Mouse (Mus musculus) fat pad, adult 2 months (tissue): Measurements from ENCODE around the gene Adcy4.
"Not testable (repeated sequence)": the region's sequence is repeated elsewhere in the genome, so short reads cannot be mapped to it uniquely, and the experiment has no call there.

Experiments
- DNase-seq: peaks from one replicate; pipeline ENCODE4 v3.0.0-alpha.2; 2011; ENCODE audit warnings: low read depth, low spot score; ENCODE audit errors: extremely low read depth

Gene Adcy4

DNA sequence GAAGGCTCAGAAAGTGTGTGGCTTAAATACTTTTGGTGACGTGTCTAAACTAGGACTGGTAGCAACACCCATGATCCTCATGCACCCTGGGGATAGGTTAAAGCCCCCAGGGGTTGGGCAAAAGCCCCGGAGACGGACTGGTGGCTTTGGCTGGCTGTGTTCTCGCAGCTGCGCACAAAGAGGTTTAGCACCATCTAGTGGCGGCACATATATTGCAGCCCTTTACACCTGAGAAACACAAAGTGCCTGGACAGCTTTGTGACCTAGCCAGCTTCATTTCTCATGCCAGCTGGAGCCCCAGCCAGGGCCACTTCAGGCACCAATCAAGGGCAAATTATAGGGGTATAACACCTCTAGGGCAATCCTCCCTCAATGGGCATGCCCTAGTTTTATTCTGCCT lies 23.7 kb downstream of the Adcy4 start:
- DNase-seq = not testable (repeated sequence)

GRCm38 (mm10) chr14:55758363-55758784 lies 25.5 kb downstream of the Adcy4 start, which contains the start of gene Cideb:
Gene Cideb, minus strand, starts transcription at chr14:55758458.
- DNase-seq = no peak

- no peak for DNase-seq
Observed at GRCm38 (mm10) chr14:55757566-55757965, 26.3 kb downstream of the Adcy4 start.

GRCm38 (mm10) chr14:55747051-55747847 lies 36.6 kb downstream of the Adcy4 start:
- no peak for DNase-seq

- DNase-seq = no peak
Observed at GRCm38 (mm10) chr14:55745861-55746237, 38.0 kb downstream of the Adcy4 start.

DNA sequence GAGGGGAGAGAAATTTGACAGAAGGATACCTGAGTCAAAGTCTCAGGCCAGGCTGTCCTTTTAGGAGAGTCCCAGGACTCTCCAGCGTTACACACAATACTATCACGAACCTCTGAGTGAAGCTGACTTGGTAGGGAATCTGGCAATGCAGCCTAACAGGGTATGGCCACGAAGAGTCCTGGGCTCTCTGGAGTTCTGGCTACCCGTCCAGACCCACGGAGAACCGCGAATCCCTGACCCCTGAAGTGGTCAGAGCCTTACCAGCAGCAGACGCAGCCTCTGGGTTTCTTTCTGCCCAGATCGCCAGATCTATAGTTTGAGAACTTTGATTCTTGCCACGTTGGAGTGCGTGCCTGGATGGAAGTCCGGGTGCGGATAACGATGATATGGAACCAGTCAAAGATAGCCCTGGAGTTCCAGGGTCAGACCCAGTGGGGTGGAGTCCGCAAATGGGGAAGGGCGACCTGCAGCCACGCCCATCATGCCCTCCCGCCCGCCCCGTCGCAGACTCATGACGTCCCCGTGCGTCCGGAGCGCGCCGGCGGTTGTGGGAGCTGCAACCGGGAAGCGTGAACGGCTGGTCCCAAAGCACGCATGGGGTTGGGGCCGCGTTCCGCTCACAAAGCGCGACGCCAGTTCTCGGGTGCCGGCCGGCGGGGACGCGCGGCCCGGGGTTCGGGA lies 38.6 kb downstream of the Adcy4 start, which contains the start of the genes Dhrs1 and Nop9:
Gene Dhrs1, minus strand, starts transcription at position 511 of the 681 bp plus-strand sequence.
Gene Nop9, plus strand, starts transcription at position 514 of the 681 bp plus-strand sequence.
- no peak for DNase-seq

DNA sequence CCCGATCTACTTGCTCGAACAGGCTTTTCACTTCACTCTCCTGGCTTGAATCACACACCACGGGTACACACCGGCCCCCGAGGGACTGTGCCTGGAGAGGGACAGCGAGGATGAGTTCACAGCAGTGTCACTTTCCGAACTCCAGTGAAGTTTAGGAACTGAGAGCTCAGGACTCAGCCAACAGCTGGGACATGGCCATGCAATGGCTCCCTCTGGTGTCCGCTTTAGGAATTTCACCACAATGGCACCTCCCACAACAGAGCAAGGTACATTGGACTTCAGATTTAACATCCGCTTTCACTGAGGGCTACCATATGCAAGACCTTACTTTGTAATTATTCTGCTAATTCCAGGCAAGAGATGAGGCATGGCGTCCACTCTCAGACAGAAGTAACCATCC lies 40.2 kb downstream of the Adcy4 start:
- no peak for DNase-seq

- DNase-seq = no peak
Observed at GRCm38 (mm10) chr14:55737086-55737687, 46.7 kb downstream of the Adcy4 start.

- no peak for DNase-seq
Observed at GRCm38 (mm10) chr14:55735758-55736157, 48.1 kb downstream of the Adcy4 start.

DNA sequence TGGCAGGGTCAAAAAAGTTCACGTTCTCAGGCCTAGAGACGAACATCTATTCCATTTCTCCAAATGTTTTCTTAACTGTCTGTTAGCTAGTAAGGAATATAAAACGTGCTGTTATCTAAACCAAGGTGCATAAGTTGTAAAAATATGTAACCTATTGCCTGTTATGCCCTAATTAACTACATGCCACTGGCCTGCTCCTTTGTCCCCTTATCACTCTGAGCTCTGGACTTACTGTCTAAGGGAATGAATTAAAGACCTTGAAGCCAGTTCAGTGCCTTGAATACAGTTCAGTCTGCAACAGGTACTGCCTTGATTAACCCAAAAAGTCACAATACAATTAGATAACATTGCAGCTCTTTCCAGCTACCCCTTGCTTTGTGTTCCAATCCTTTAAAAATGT lies 48.6 kb downstream of the Adcy4 start:
- DNase-seq = no peak

GRCm38 (mm10) chr14:55734869-55735268 lies 49.0 kb downstream of the Adcy4 start:
- no peak for DNase-seq

DNA sequence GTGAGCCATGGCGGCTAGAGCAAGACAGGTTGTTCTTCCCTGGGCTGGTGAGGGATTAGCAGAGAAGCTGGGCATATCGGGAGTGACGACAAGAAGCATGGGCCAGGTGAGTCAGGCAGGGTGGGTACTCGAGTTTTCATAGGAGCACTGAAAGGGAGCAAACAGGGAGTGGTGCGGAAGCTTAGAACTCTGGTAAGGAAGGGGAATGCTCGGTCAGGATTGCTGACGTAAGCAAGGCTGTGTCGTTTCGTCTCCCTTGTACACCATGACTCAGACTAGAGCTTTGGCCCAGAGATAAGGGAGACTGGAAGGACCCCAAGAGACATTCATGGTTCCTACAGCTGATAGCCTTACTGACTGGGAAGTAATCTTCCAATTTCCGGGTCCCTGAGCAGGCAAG lies 50.0 kb downstream of the Adcy4 start:
- no peak for DNase-seq

DNA sequence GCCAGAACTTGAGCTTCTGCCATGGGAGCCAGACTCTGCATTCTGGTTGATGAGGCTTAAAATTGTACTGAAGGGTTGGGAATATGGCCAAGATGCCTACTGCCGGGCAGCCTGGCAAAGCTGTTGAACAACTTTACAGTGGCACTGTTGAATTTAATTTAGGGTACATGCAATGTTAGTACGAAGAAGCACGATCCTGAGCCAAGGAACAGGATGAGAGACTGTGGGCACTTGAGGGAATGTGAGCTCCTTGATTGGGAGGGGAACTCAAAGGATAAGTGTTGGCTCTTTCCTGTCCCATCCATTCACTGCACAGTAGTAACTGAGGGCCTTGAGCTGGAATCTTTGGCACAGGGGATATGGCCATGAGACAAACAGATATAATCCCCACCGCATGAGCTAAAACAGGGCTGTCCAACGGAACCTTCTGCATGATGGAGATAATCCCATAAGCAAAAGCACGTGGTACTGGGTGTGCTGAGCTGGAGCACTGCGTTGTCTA lies 53.3 kb downstream of the Adcy4 start:
- DNase-seq = no peak

GRCm38 (mm10) chr14:55730116-55730515 lies 53.8 kb downstream of the Adcy4 start:
- DNase-seq = no peak

- DNase-seq = no peak
Observed at GRCm38 (mm10) chr14:55727889-55728685, 55.8 kb downstream of the Adcy4 start.

GRCm38 (mm10) chr14:55726261-55726660 lies 57.6 kb downstream of the Adcy4 start:
- no peak for DNase-seq

GRCm38 (mm10) chr14:55724411-55724871 lies 59.5 kb downstream of the Adcy4 start:
- no peak for DNase-seq

GRCm38 (mm10) chr14:55723433-55723832 lies 60.5 kb downstream of the Adcy4 start:
- no peak for DNase-seq

DNA sequence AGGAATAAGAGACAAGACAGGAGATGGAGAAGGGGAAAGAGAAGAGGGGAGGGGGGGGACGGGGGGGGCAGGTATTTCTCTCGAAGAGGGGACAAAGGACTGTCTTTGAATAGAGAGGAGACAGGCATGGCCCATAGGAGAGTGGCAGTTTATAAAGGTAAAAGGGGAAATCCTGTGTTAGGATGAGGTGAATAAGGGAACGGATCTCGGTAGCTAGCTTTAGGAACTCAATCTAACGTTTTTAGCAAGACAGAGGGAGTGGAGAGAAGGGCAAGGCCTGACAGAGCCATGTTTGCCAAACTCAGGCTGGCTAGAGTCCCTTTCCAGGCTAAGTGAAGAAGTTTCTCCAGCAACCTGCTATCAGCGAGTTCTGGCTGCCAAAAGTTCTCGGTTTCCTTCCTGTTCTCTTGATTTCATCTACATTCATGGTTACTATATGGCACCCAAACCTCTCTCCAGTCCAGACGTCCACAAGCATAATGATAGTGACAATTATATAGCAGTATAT lies 61.4 kb downstream of the Adcy4 start:
- DNase-seq = no peak

- DNase-seq = no peak
Observed at GRCm38 (mm10) chr14:55721700-55722437, 62.0 kb downstream of the Adcy4 start, which contains the start of gene Rabggta. Gene Rabggta, minus strand, starts transcription at chr14:55722263.
